Mouse (Mus musculus): ENCODE measurements around the gene Ilf3.

DNA sequence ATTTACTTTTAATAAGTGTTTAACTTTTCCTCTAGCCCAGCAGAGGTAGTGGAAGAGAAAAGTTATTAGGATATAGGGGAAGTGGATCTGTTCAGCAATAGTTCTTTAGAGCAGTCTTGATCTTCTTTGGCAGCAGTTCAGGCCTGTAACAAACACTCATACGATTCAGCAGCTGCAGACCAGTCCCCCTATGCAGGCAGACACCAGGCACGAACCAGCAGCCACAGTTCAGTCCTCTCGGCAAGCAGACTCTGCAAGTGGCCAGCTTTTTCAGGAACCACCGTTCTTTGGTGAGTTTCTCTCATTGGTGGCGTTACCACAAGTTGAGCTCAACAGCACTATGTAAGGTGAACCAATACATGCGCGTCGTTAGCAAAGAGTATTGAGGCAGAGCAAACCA lies 31.2 kb upstream of the Ilf3 start:
- no peak for TF ChIP-seq GATA1 (IDR thresholded peaks at IDR 0.05; ENCODE audit: low read length)
- TF ChIP-seq TAL1 (IDR thresholded peaks at IDR 0.05; ENCODE audit: low read length), result no peak
